Mouse (Mus musculus): Measurements from ENCODE around the gene Dlec1.

The Dlec1 gene

DNA sequence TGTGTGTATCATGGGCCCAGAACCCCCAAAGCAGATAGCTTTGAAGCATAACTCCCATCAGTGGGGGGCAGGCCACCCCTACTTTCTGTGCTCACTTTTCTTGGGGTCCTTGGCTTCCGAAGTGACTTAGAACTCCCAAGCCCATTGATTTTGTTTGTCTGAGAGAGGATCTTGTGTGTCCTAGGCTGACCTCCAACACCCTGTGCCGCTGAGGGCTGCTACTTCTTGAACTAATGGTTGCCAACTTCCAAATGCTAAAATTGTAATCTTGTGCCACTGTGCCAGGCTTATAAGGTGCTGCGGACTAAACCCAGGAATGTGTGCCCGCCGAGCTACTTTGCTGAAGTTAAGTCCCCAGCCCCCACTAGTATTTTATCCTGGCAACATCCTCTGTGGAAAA is 11.8 kb upstream of the Dlec1 start:
- no peak for DNase-seq (ENCODE audit: low read depth)

GRCm38 (mm10) chr9:119091581-119092310 is 10.5 kb upstream of the Dlec1 start:
- no peak for DNase-seq (ENCODE audit: low read depth)

DNA sequence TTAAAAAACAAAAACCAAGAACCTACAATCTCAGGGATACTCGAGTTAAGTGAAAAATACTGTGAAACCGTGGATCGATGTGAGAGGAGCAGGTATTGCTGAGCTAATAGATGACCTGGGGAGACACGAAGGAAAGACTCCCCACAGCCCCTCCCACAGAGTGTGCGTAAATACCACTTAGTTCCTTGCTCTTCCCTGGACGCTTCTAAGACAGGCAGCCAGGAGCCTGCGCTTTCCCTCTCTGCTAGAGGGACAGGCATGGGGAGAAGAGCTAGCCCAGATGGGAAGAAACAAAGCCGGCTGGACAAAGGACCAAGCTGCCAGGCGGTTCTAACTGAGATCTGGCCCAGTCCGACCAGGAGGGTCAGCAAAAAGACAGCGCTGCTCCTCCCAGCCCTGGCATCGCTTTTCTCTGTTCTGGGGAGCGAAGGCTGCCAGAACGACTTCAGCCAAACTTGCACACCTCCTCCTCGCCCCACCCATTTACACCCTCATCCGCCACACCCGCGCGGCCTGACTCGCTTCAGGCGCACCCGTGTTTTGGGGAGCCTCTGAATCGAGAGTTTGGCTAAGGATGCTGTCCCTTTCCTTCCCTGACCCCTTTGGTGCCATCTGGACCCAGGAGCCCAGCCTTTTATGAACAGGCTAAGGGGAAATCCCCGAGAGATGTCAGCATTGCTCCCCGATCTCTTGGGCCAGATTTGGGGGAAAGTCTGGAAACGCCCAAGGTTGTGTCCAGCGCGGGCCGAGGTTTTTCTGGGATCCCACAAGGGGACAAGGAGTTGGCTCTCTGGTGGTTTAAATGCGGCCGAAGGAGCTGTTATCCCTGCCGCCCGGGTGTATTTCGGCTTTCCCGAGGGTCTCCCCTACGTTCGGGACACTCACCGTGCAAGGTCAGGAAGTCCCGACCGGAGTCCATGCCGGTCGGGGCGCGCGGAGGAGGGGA is 9.5 kb upstream of the Dlec1 start:
- peak; percentile 69 for DNase-seq (ENCODE audit: low read depth)

DNA sequence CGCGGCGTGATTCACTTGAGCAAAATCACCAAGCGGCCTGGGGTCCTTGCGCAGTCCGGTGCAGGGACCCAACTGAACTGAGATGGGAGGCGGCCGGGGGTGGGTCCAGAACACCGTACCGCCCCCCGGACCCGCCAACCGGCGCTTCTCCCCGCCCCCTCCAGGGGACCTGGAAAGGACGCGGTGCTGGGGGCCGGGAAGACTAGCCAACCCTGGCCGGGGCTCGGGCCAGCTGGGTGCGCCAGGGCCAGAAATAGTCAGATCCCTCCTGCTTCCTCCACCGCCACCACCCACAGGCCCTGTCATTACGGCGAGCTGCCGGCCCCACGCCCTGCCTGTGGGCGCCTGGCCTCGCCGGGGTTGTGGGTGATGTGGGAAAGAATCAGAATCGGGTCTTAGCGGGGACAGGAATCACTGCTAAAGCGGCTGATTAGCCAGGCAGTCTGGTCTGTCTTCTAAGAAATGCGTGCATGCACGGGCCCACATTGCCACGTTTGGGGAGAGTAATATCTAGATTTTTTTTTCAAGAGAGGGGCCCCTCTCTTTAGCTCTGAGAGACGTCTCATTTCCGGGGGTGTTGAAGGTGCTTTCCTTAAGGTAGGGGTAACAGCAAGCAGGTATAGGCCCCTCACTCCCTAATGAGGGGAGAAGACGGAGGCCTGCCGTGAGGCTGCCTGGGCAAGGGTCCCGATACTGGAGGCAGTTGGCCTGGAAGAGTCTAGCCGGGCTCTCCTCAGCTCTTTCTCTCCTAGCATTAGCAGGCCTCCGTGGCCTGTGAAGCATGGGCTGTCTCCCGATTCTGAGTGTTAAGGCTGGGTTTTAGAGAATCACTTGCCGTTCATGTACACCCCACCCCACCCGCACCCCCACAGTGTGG is 8.6 kb upstream of the Dlec1 start, which contains the start of gene Plcd1:
TSS of gene Plcd1 (minus strand) at position 84 of the 877 bp plus-strand sequence.
- DNase-seq (ENCODE audit: low read depth): peak; percentile 75

DNA sequence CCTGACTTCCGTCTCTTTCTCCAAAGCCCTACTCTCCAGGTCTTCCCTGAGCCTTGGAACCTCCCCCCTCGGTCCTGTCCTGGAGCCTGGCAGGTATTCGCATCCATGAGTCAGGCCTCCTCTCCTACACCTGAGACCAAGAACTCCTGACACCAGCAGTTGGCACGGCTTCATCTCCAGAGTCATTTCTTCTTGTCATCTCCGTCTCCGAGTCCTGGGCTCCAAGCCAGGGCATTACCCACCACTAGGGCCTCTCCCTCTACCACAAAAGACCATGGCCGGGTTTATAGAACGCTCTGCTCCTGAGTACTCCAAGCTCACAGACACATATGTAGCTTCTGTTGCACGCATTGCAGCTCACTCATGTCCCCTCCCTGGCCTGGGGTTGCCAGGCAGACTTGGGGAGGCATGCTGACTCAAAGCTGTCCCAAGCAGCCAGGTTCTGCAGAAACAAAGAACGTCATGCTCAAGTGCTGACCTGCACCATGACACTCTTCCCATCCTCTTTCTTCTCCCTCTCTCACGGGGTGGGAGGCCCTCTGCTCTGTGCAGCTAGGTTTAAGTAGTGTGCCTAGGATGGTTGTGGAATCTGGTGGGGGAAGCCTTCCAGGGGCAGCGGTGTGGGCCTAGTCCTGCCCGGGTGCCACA is 7.7 kb upstream of the Dlec1 start:
- DNase-seq (ENCODE audit: low read depth): peak; percentile 49

GRCm38 (mm10) chr9:119100177-119100898 is 1.9 kb upstream of the Dlec1 start:
- peak; percentile 67 for DNase-seq (ENCODE audit: low read depth)

GRCm38 (mm10) chr9:119102783-119103113 is 470 bp downstream of the Dlec1 start:
- DNase-seq (ENCODE audit: low read depth): no peak

GRCm38 (mm10) chr9:119107566-119107965 is 5.3 kb downstream of the Dlec1 start:
- DNase-seq (ENCODE audit: low read depth): peak; percentile 55

GRCm38 (mm10) chr9:119109685-119110353 is 7.5 kb downstream of the Dlec1 start:
- DNase-seq (ENCODE audit: low read depth): no peak

GRCm38 (mm10) chr9:119110640-119111039 is 8.4 kb downstream of the Dlec1 start:
- no peak for DNase-seq (ENCODE audit: low read depth)

DNA sequence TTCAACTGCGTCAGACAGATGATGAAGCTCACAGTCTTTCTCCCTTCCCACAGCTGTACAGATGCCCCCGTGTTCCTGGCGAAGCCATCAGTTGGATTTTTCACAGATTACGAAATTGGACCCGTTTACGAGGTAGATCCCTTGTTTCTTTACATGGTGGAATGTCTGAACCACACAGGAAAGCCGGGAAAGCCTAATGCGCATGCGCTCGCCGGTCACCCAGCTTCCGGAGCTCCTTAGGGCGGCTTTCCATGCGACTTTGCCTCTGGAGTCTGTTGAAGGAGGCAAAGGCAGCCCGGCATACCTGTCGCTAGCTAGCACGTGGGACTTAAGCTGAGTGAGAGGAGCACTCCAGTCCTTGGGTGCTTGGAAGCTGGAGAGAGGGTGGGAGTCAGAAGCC is 12.6 kb downstream of the Dlec1 start:
- no peak for DNase-seq (ENCODE audit: low read depth)

- no peak for DNase-seq (ENCODE audit: low read depth)
Observed at GRCm38 (mm10) chr9:119119409-119120167, 17.3 kb downstream of the Dlec1 start.

GRCm38 (mm10) chr9:119120168-119120560 is 17.9 kb downstream of the Dlec1 start:
- no peak for DNase-seq (ENCODE audit: low read depth)

DNA sequence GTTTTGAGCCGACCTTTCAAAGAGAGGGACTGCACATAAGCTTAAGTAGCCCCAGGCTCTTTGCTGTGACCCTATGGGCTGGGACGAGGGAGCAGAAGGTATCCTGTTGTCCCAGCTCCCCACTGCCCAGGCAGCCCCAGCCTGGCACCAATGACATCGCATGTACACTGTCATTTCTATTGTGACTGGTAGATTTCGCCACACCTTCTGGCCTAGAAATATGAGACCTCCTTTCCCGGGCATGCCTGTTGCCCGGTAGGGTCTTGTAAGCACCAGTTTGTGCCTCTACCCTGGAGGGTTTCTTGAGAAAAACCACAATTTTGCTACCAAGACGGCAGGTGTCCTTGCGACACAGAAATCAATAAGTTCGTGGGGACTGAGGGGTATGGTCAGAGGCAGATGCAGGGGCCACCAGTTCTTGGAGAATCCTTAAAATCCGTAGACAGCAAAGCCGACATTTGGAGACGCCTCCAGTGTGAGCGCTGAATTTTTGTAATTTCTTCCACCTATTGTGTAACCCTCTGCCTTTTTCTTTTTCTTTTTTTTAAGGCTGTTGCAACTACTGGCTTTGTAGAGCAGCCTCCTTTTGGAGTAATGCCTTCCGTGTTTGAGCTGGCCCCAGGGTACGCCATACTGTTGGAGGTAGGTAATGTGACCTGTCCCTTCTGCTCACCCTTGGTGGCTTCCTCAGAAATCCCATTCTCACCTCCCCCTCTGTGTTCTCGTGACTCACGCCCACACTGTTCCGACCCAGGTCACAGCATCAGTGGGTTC is 20.5 kb downstream of the Dlec1 start:
- DNase-seq (ENCODE audit: low read depth): no peak

DNA sequence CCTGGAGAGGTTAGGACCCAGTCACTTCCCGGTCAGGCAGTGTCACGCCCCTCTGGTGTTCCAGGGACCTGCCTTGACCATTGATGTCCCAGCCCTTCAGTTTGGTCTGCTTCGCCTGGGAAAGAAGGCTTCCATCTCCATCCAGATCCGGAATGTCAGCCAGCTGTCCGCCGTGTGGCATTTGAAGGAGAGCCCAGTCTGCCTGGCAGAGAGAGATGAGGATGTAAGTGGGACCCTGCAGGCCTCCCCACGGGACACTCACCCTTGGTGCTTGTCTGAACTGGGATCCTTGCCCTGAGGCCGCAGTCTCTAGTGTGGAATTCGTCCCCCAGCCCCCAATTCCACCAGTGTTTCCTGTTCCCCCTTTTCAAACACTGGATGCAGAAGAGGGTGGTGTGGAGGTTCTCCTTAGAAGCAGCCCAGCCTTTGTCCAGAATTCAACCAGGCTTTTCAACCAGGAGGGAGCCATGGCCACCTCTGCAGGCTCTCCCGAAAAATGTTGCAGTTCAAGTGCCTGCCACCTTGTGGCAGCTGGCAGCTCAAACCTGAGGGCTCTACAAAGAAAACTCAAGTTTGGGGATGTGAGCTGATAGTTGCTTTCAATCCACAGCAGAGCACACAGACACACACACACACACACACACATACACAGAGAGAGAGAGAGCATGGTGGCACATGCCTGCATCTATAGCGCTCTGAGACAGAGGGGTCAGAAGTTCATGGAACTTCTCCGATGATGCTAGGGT is 26.3 kb downstream of the Dlec1 start:
- DNase-seq (ENCODE audit: low read depth): no peak

DNA sequence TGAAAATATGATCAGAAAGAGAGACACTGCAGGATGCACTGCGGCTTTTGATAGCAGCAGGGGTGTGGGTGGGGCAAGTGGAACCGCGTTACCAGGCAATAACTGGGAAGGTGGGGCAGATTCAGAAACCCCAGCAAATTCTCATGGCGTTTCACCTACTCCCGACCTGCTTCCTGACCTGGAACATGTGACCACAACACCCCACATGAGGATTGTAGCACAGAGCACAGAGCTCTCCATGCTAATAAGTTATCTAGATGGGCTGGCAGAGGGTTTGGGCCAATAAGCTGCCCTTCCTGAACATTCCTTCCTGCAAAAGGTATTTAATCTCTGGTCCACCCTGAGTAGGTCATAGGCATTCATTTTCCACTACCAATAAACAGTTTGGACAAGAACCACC is 28.4 kb downstream of the Dlec1 start:
- no peak for DNase-seq (ENCODE audit: low read depth)

DNA sequence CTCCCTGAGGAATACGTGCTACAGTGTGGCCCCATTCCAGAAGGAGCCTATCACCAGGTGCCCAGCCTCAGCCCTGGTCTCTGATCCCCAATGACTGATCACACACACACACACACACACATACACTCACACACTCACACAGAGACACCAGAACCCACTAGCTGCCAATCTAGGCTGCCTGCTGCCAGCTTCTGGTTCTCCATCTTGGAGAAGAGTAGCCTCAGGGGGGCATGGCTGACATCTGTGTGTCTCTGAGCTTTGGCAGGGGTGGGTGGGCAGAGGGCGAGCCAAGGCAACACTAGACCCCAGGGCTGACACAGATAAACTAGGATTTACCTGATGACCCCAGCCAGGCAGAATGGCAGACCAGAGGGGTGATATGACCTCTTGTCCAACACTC is 36.6 kb downstream of the Dlec1 start:
- no peak for DNase-seq (ENCODE audit: low read depth)

DNA sequence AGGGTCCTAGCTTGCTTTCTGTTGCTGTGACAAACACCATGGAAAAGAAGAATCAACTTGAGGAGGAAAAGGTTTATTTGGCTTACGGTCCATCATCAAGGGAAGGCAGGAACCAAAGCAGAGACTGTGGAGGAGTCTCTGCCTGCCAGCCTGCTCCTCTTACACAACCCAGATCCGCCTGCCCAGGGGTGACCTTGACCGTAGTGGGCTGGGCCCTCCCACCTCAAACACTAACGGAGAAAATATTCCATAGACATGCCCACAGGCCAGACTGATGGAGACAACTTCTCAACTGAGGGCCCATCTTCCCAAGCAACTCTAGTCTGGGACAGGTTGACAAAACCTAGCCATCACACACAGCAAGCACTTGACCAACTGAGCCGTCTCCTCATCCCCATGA is 39.8 kb downstream of the Dlec1 start:
- no peak for DNase-seq (ENCODE audit: low read depth)

Measured in induced T-regulatory cell, adult 2 months (primary cell).